Mouse (Mus musculus) bone marrow, adult 2 months (tissue): ENCODE data around the gene Dlx1. TPM values are rescaled to one million over a fixed set of nuclear protein-coding genes. Genes with fewer than 3 reads are reported as not detected.

Experiments used
- H3K27ac ChIP-seq: fragments of 200-500 bp; 2 replicates; pipeline ENCODE4 v1.5.1; 2012; ENCODE audit warnings: low read depth, mild to moderate bottlenecking, control low read depth, inconsistent platforms, low read length; ENCODE audit not compliant: control insufficient read depth, poor library complexity, insufficient read depth
- H3K4me1 ChIP-seq: fragments of 200-500 bp; 2 replicates; pipeline ENCODE4 v1.6.1; 2011; ENCODE audit warnings: low read length; ENCODE audit not compliant: control insufficient read depth, insufficient read depth
- H3K4me3 ChIP-seq: fragments of 200-500 bp; replicated peaks from 2 replicates; pipeline ENCODE3; 2011; ENCODE audit warnings: mild to moderate bottlenecking, low read depth, low read length, control low read depth; ENCODE audit not compliant: control insufficient read depth
- CTCF ChIP-seq: fragments of 200-500 bp; IDR thresholded peaks from 2 replicates; pipeline ENCODE4 v1.5.1; 2011; ENCODE audit warnings: low read length, control low read depth; ENCODE audit not compliant: control insufficient read depth, insufficient read depth
- POLR2A ChIP-seq: fragments of 200-500 bp; IDR thresholded peaks from 2 replicates; pipeline ENCODE4 v1.6.1; 2011; ENCODE audit warnings: low read depth, mild to moderate bottlenecking, control low read depth, low read length, borderline replicate concordance; ENCODE audit not compliant: control insufficient read depth
- WGBS: fragments of 180-500 bp; shearing (Covaris S2); methylation state at CpG from one replicate; pipeline ENCODE4 v1.1.7; 2018; 5-methylcytosine and 5-hydroxymethylcytosine counted together
- polyA plus RNA-seq: library from polyadenylated mRNA; stranded (reverse); fragments of >200 nt; gene quantifications from 2 replicates; pipeline ENCODE4 v1.2.4, GENCODE M21; 2011; ENCODE audit warnings: low replicate concordance; ENCODE audit not compliant: missing spikeins, insufficient read depth, insufficient read length

Gene Dlx1
- polyA plus RNA-seq, 1 experiment = 0.75 TPM

DNA sequence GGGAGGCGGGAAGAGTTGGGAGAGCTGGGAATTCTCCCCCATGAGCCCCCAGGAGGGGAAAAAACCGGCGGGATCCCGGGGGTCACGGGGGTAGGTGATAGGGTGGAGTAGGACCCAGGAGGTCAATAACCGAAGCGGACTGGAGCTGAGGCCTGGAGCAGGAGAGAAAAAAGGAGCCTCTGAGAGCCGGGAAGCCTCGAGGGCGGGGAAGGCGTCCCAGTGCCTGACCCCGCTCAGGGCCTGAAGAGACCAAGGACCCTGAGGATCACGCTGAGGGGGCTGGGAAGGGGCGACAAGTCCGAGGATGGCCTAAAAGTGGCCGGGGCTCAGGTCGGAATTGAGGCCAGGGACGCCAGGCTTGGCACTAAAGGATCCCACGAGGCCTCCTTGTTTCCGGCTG lies 16.0 kb downstream of the Dlx1 start:
- TF ChIP-seq POLR2A (no peak), CTCF (no peak)
- H3K4me1 ChIP-seq = no peaks in the 10 kb centered on the region; the same call in none of the 2 replicates
- WGBS = 9% methylated on average over 20 of the region's 20 CpGs

GRCm38 (mm10) chr2:71544391-71545285 lies 16.7 kb downstream of the Dlx1 start:
- Histone ChIP-seq H3K4me1 (no peaks in the 10 kb centered on the region; the same call in none of the 2 replicates), H3K4me3 (no peak overlapping the region), H3K27ac (no peak overlapping the region)
- 5% methylated on average over 61 of the region's 61 CpGs for WGBS
- TF ChIP-seq CTCF (no peak), POLR2A (no peak)

More for the DNA sequence above, 16.0 kb downstream of the Dlx1 start:
- no peak overlapping the region for H3K27ac ChIP-seq
- H3K4me3 ChIP-seq = no peak overlapping the region

DNA sequence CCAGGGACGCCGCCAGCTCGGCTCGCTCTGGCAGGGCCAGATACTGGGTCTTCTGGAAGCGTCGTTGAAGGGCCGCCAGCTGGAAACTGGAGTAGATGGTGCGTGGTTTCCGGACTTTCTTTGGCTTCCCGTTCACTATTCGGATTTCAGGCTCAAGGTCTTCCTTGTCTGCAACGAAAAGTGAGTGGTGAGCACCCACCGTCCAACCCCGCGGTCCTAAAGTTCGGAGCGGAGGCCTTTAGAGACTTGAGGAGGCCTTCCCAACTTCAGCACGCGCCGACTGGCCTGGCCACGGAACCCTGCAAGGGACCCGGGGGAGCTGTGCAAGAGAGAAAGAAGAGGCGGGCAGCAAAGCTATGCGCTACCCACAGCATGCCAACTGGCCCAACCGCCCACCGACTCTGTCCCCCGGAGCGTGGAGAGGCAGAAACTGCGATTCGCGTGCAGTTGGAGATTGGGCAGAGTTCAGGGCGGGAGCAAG lies 17.5 kb downstream of the Dlx1 start:
- Histone ChIP-seq H3K27ac (no peak overlapping the region), H3K4me3 (no peak overlapping the region), H3K4me1 (no peaks in the 10 kb centered on the region; the same call in none of the 2 replicates)
- TF ChIP-seq POLR2A (no peak), CTCF (no peak)
- 3% methylated on average over 32 of the region's 32 CpGs for WGBS

GRCm38 (mm10) chr2:71545882-71546639 lies 18.1 kb downstream of the Dlx1 start:
- TF ChIP-seq POLR2A (no peak), CTCF (no peak)
- WGBS = 1% methylated on average over 59 of the region's 59 CpGs
- H3K4me3 ChIP-seq = no peak overlapping the region
- H3K4me1 ChIP-seq = no peaks in the 10 kb centered on the region; the same call in none of the 2 replicates
- H3K27ac ChIP-seq = no peak overlapping the region; the same call in 1 of the 2 replicates

GRCm38 (mm10) chr2:71546640-71547071 lies 18.7 kb downstream of the Dlx1 start, which contains the start of gene Dlx2:
Dlx2 (minus strand) TSS chr2:71546754.
- TF ChIP-seq CTCF = no peak
- TF ChIP-seq POLR2A = no peak
- 1% methylated on average over 37 of the region's 37 CpGs for WGBS
- no peak within 1 kb of the TSS; the same call in 1 of the 2 replicates for H3K27ac ChIP-seq
- H3K4me3 ChIP-seq = no peak within 1 kb of the TSS
- H3K4me1 ChIP-seq = no peaks in the 10 kb centered on the region; the same call in none of the 2 replicates

- TF ChIP-seq CTCF = peak; percentile 89
- TF ChIP-seq POLR2A = no peak
- 5% methylated on average over 8 of the region's 8 CpGs for WGBS
- no peak overlapping the region for H3K27ac ChIP-seq
Observed at GRCm38 (mm10) chr2:71547829-71548228, 19.9 kb downstream of the Dlx1 start.

DNA sequence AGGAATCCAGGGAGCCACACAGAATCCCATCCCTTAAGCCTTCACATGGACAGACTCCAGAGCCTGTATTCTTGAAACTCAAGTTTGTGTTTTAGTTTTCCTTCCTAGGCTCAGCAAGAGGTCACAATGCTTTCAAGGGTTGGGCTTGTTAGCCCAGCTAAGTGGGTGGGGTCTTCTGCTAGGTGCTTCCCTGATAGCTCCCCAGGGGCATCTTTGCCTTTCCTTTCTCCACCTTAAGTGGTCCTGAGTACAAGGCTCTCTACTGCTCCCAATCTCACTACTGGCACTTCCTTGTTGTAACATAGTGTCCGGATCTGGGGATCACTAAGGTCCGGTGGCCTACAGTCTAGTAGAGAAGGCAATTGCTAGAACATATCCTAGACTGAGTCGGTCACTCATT lies 22.4 kb downstream of the Dlx1 start:
- TF ChIP-seq CTCF (no peak), POLR2A (no peak)
- no peak overlapping the region for H3K4me3 ChIP-seq
- WGBS = 17% methylated on average over 3 of the region's 3 CpGs
- no peaks in the 10 kb centered on the region; the same call in 1 of the 2 replicates for H3K4me1 ChIP-seq
- no peak overlapping the region for H3K27ac ChIP-seq

More at GRCm38 (mm10) chr2:71547829-71548228, 19.9 kb downstream of the Dlx1 start:
- H3K4me3 ChIP-seq = no peak overlapping the region
- no peaks in the 10 kb centered on the region; the same call in none of the 2 replicates for H3K4me1 ChIP-seq

DNA sequence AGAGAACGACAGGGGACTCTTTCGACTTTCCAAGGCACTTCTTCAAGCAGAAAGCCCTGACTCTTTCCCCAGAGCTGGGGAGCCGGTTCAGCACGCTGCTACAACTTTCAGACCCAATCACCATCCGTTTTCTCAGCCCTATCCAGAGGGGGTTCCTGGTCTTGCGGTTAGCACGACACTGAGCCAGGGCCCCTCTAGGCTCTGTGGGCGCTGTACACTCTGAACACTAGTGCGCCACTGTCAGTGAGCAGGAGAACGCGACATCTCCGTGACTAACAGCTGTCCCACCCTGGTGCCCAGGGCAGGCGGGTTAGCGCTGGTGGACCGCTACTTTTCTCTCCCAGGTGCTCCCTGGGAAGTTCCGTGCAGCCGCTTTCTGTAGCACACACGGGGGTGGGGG lies 23.8 kb downstream of the Dlx1 start:
- 2% methylated on average over 18 of the region's 18 CpGs for WGBS
- no peak overlapping the region for H3K27ac ChIP-seq
- no peak overlapping the region for H3K4me3 ChIP-seq
- H3K4me1 ChIP-seq = no peaks in the 10 kb centered on the region
- TF ChIP-seq CTCF (no peak), POLR2A (no peak)
